In the genomic region with DNA sequence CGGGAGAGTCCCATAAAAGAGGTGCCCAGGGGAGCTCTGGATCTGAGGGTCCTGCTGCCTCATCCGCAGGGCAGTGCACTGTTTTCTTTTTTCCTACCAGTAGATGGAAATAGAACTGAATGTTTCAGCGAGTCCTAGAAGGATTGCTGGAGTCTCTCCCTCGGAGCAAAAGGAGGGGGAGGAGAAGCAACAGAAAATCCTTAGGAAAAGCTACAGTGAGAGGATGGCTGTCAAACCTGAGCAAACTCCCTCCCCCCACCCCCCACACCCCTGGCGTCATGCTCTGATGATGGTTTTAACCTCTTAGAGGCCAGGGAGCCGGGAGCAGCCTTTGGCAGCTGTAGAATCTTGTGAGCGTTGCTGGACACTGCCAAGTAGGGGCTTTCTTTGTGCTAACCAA, we compare ENCODE assay signal across 9 mouse cellular contexts.
DNase-seq lines count a peak whose midpoint lies in the region.
"Had no signal": no experiment of that assay in that cellular context is flagged by ENCODE, and none has a peak within 500 bp of the region (broad histone marks: within the 10 kb centered on the region; RNA-seq: fewer than 3 reads in every experiment).

No protein-coding gene starts in this region.

- DNase-seq in frontal cortex, postnatal 10 days (ENCODE audit: low spot score in 2 of 2): peak; percentile 11 to 20
- no peak for DNase-seq in frontal cortex, postnatal 25 days (ENCODE audit: low spot score in 2 of 2)
- DNase-seq in right cerebral cortex, postnatal 10 days (ENCODE audit: low spot score in 2 of 2): peak; percentile 36 to 49
- DNase-seq in right cerebral cortex, postnatal 36 days (ENCODE audit: low spot score in 2 of 2): no peak
- DNase-seq in lung, postnatal 10 days: peak; percentile 29
- DNase-seq in testis, postnatal 14 days (ENCODE audit: low spot score): no peak
- DNase-seq in testis, postnatal 10 days (ENCODE audit: low spot score): no peak
- DNase-seq in cerebellum, adult 18-20 months: no peak
- DNase-seq: kidney, adult 18-20 months had no signal

Comparison
In these comparisons a context has a peak if more than half of its experiments do, and no peak if none do; other contexts are left out.
1. DNase-seq: peak in frontal cortex, postnatal 10 days (2 of 2), right cerebral cortex, postnatal 10 days (2 of 2) and lung, postnatal 10 days (single experiment); none in frontal cortex, postnatal 25 days (0 of 2), right cerebral cortex, postnatal 36 days (0 of 2), testis, postnatal 14 days (single experiment), testis, postnatal 10 days (single experiment) and cerebellum, adult 18-20 months (0 of 2).